Mouse (Mus musculus) testis, adult 2 months (tissue): ENCODE data around the gene Fam131c.

Experiments used
- CTCF ChIP-seq: fragments of 200-500 bp; IDR thresholded peaks from 2 replicates; pipeline ENCODE4 v1.5.1; 2012; ENCODE audit warnings: low read depth, mild to moderate bottlenecking, inconsistent platforms, low read length, moderate library complexity; ENCODE audit not compliant: control insufficient read depth, insufficient read depth, insufficient replicate concordance
- POLR2A ChIP-seq: fragments of 200-500 bp; IDR thresholded peaks from 2 replicates; pipeline ENCODE4 v1.6.1; 2012; ENCODE audit warnings: low read depth, mild to moderate bottlenecking, inconsistent platforms, low read length, moderate library complexity; ENCODE audit not compliant: control insufficient read depth

DNA sequence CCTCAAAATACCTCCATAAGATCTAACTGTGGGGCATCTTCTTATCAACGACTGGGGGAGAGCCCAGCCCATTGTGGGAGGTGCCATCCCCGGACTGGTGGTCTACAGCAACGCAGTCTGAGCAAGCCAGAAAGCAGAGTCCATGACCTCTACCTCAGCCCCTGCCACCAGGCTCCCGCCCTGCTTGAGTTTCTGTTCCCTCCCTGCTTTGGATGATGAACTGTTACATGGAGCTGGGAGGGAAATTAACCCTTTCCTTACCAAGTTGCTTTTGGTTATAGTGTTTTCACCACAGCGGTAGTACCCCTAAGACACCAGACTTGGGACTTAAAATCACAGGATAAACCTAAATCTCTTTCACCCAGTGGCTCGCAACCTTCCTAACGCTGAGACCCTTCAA lies 16.0 kb upstream of the Fam131c start:
- no peak for TF ChIP-seq POLR2A
- no peak for TF ChIP-seq CTCF
